Mouse (Mus musculus) ES-E14 (cell line): ENCODE data around the gene Nog.

Source experiments
- ZC3H11A ChIP-seq: IDR thresholded peaks from 2 replicates; pipeline ENCODE4 v1.6.1; 2012; ENCODE audit warnings: low read depth, mild to moderate bottlenecking, inconsistent platforms, low read length, borderline replicate concordance
- ZNF384 ChIP-seq: IDR thresholded peaks from 2 replicates; pipeline ENCODE4 v1.6.1; 2012; ENCODE audit warnings: low read depth, low read length, inconsistent platforms

DNA sequence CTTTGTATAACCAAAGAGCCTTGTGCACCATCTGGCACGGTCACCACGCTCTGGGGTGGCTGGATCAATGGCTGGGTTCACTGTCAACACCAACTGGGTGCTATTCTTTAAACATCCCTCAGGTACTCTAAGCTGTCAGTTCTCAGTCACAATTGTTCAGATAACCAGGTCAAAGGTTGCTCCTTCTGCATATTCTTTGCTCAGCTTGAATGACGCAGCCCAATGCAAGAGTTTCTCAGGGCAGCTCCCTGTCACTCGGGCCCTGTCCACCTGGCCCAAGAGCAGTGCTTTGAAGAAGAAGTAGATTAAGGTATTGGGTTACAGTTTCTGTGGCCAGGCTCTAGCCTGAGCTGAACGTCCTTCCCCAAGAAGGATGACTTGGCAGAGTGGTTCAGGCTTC lies 12.2 kb upstream of the Nog start:
- TF ChIP-seq ZNF384, result no peak
- no peak for TF ChIP-seq ZC3H11A
